Mouse (Mus musculus): ENCODE data around the gene Gm19426. TPM values are rescaled to one million over a fixed set of nuclear protein-coding genes. Genes with fewer than 3 reads are reported as not detected.

Gm19426 gene
- total and polyA plus RNA-seq, 2 experiments from 2014 or later: 2.6 to 3.0 TPM

DNA sequence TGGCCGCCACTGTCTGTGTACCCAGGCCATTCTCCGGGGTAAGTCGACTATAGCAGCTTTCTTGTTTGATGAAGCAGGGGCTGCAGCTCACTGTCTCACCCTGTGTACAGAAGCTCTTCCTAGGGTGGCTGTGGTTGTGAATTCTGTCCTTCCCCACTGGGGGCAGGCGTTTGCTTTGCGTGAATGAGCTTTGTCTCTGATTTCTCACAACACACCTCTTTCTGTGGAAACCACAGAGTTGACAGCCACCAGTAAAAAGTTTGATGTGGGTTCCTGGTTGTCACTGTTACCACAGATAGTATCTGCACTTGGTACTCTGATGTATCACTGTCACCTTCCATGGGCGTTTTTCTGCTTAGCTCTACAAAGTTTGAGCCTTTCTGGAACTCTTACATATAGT, 35.8 kb upstream of the Gm19426 start:
- H3K4me1 ChIP-seq (ENCODE audit: insufficient read depth): peaks cover 5% of the 10 kb centered on the region; the same call in 1 of the 2 replicates
- 69% methylated on average over 6 of the region's 6 CpGs for WGBS
- no peak for ATAC-seq
- no peak overlapping the region for H3K4me2 ChIP-seq (ENCODE audit: low read depth)
- no peak overlapping the region for H3K4me3 ChIP-seq (ENCODE audit: low read depth, low read length)
- no peak overlapping the region for H3K27ac ChIP-seq (ENCODE audit: low read depth, low read length)
- no peaks in the 10 kb centered on the region for H3K27me3 ChIP-seq (ENCODE audit: insufficient read depth, low read length)
- peak; percentile 38 for TF ChIP-seq CTCF (IDR thresholded peaks at IDR 0.05; ENCODE audit: low read depth)
- no peak for DNase-seq
- no peaks in the 10 kb centered on the region for H3K9me3 ChIP-seq (ENCODE audit: low read length)
- no peaks in the 10 kb centered on the region for H3K36me3 ChIP-seq (ENCODE audit: insufficient read depth)
- no peak overlapping the region for H3K9ac ChIP-seq

DNA sequence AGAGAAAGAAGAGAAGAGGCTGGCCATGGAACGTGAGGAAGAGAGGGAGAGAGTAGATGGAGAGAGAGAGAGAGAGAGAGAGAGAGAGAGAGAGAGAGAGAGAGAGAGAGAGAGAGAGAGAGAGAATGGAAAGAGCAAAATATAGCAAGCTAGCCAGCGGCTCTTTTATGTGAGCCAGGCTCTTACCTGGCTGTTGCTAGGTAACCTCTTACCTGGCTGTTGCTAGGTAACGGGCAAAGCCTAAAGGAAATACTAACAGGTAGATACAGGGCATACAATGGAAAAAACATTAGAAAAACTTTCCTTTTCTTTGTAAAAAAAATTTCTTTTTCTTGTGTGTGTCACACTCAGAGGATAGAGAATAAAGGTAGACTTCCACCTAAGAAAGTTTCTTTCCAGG, 34.3 kb upstream of the Gm19426 start:
- Histone ChIP-seq H3K9ac (no peak overlapping the region), H3K4me1 (ENCODE audit: insufficient read depth) (peaks cover 5% of the 10 kb centered on the region; the same call in 1 of the 2 replicates), H3K27ac (ENCODE audit: low read depth, low read length) (peak overlapping the region; percentile 62), H3K27me3 (ENCODE audit: insufficient read depth, low read length) (no peaks in the 10 kb centered on the region), H3K4me2 (ENCODE audit: low read depth) (no peak overlapping the region), H3K9me3 (ENCODE audit: low read length) (no peaks in the 10 kb centered on the region), H3K4me3 (ENCODE audit: low read depth, low read length) (no peak overlapping the region), H3K36me3 (ENCODE audit: insufficient read depth) (no peaks in the 10 kb centered on the region)
- no peak for TF ChIP-seq CTCF (IDR thresholded peaks at IDR 0.05; ENCODE audit: low read depth)
- ATAC-seq: peak; percentile 67; the same call in 1 of the 2 replicates
- peak; percentile 26 for DNase-seq
- 48% methylated on average over 3 of the region's 3 CpGs for WGBS

DNA sequence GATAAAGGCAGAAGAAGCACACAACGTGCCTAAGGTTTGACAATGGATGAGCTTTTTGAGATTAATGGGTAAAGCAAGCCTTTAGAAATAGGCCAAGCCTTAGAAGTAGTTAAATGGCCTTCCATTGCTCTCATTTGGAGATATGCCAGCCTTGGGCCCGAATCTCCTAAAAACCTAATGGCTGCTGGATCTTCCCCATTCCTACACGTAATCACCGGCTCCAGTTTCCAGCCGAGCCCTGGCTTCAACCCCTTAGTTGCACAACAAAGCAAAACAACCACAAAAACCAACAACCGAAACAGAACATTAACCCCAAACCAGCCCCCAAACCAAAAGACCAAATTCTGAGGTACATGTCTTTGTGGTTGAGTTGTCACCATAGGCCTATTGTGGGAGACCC, 32.2 kb upstream of the Gm19426 start:
- WGBS: 61% methylated on average over 6 of the region's 6 CpGs
- TF ChIP-seq CTCF (IDR thresholded peaks at IDR 0.05; ENCODE audit: low read depth): no peak
- Histone ChIP-seq H3K36me3 (ENCODE audit: insufficient read depth) (no peaks in the 10 kb centered on the region), H3K9me3 (ENCODE audit: low read length) (no peaks in the 10 kb centered on the region), H3K9ac (no peak overlapping the region), H3K4me3 (ENCODE audit: low read depth, low read length) (no peak overlapping the region), H3K4me1 (ENCODE audit: insufficient read depth) (peaks cover 5% of the 10 kb centered on the region; the same call in 1 of the 2 replicates), H3K27ac (ENCODE audit: low read depth, low read length) (peak overlapping the region; percentile 35; the same call in 1 of the 2 replicates), H3K27me3 (ENCODE audit: insufficient read depth, low read length) (no peaks in the 10 kb centered on the region), H3K4me2 (ENCODE audit: low read depth) (no peak overlapping the region)
- DNase-seq (peak; percentile 9), ATAC-seq (no peak)

DNA sequence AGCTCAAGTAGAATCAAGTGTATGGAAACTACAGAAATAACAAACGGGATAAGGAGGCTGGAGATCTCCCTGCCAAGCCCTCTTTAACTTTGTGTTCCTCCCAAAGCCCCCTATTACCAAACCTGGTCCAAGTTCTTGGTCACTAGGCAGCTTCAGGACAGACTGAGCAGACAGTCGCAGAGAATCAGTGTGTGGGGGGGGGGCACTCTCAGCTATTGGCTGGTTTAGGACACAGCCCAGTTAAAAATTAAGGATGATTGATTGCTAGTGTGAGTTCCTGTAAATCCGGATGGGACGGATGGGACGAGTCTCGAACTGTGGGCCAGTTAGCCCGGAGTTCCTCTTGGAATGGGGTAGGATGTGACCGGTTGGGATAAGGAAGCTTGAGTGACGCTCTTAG, 31.8 kb upstream of the Gm19426 start, which contains the start of gene Serping1:
Gene Serping1, minus strand, starts transcription at position 204 of the 400 bp plus-strand sequence.
- no peak for TF ChIP-seq CTCF (IDR thresholded peaks at IDR 0.05; ENCODE audit: low read depth)
- ATAC-seq (no peak), DNase-seq (no peak)
- 61% methylated on average over 9 of the region's 9 CpGs for WGBS
- H3K9me3 ChIP-seq (ENCODE audit: low read length): no peaks in the 10 kb centered on the region
- no peaks in the 10 kb centered on the region for H3K36me3 ChIP-seq (ENCODE audit: insufficient read depth)
- peaks cover 5% of the 10 kb centered on the region; the same call in 1 of the 2 replicates for H3K4me1 ChIP-seq (ENCODE audit: insufficient read depth)
- H3K27me3 ChIP-seq (ENCODE audit: insufficient read depth, low read length): no peaks in the 10 kb centered on the region
- 0 out of 2 replicates have a peak within 1 kb of the TSS, but pooled peaks have one; percentile 11 for H3K4me3 ChIP-seq (ENCODE audit: low read depth, low read length)
- H3K4me2 ChIP-seq (ENCODE audit: low read depth): peak within 1 kb of the TSS; percentile 42
- H3K27ac ChIP-seq (ENCODE audit: low read depth, low read length): peak within 1 kb of the TSS; percentile 35; the same call in 1 of the 2 replicates
- peak within 1 kb of the TSS; percentile 37 for H3K9ac ChIP-seq

DNA sequence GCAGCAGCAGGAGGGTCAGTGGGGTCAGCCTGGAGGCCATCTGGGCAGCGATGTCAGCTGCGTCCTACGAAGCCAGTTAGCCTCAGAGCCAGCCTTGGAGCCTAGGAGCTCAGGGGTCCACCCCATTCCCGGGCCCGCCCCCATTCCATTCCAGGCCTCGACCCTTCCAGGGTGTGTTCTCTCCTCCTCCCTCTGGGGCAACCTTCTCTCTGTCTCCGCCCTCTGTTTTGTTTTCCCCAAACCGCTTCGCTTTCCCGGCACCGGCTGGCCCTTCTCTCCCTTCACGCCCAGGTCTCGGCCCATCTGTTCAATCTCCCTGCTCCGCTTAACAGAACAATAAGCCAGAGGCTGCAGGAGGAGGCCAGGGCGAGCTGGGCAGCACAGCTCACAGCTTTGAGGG, 31.3 kb upstream of the Gm19426 start:
- Histone ChIP-seq H3K9me3 (ENCODE audit: low read length) (no peaks in the 10 kb centered on the region), H3K4me3 (ENCODE audit: low read depth, low read length) (0 out of 2 replicates have a peak overlapping the region, but pooled peaks have one; percentile 11), H3K9ac (peak overlapping the region; percentile 37), H3K36me3 (ENCODE audit: insufficient read depth) (no peaks in the 10 kb centered on the region), H3K4me2 (ENCODE audit: low read depth) (peak overlapping the region; percentile 42), H3K27me3 (ENCODE audit: insufficient read depth, low read length) (no peaks in the 10 kb centered on the region), H3K27ac (ENCODE audit: low read depth, low read length) (no peak overlapping the region), H3K4me1 (ENCODE audit: insufficient read depth) (peaks cover 5% of the 10 kb centered on the region; the same call in 1 of the 2 replicates)
- TF ChIP-seq CTCF (IDR thresholded peaks at IDR 0.05; ENCODE audit: low read depth): no peak
- ATAC-seq: peak; percentile 76
- WGBS: 6% methylated on average over 15 of the region's 15 CpGs
- DNase-seq: peak; percentile 28

DNA sequence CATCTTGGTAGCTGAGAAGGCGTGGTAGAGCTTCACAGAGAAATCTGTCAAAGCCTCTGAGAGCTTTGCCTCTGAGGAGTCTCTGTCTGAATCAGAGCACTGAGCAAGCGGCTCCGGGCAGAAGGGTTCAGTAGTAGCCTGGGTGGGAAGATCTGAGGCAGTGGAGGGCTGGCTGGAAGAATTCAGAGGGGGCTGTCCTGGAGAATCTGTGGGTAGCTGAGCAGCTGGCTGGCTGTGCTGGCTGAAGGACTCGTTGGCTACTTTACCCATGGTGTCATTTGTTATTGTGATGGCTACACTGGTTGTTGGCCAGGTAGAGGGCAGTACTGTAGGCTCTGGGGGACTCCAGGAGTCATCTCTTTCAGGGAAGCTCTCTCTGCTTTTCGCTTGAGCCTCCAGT, 29.7 kb upstream of the Gm19426 start:
- H3K9me3 ChIP-seq (ENCODE audit: low read length): no peaks in the 10 kb centered on the region
- no peak overlapping the region for H3K4me2 ChIP-seq (ENCODE audit: low read depth)
- H3K27me3 ChIP-seq (ENCODE audit: insufficient read depth, low read length): no peaks in the 10 kb centered on the region
- no peak overlapping the region for H3K27ac ChIP-seq (ENCODE audit: low read depth, low read length)
- H3K9ac ChIP-seq: no peak overlapping the region
- H3K4me1 ChIP-seq (ENCODE audit: insufficient read depth): peaks cover 5% of the 10 kb centered on the region; the same call in 1 of the 2 replicates
- no peak overlapping the region for H3K4me3 ChIP-seq (ENCODE audit: low read depth, low read length)
- WGBS: 89% methylated on average over 5 of the region's 5 CpGs
- H3K36me3 ChIP-seq (ENCODE audit: insufficient read depth): no peaks in the 10 kb centered on the region
- ATAC-seq (no peak), DNase-seq (no peak)
- no peak for TF ChIP-seq CTCF (IDR thresholded peaks at IDR 0.05; ENCODE audit: low read depth)

DNA sequence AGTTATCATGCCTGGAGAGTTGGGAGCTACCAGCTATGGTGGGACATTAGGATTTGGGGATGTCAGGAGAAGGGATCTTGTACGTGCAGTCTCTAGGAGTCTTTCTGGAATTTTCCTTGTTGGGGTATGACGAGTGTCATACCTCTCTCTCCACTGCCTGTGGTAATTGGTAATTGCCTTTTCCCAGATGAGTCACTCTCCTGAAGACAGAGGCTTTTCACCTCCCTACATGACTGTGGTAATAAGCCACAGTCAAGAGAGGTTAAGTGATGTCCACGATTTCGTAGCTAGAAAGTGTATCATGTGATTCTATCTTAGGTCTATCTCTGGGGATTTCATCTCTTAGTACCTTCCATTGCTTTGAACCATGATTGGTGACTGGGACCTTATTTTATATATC, 29.0 kb upstream of the Gm19426 start:
- Histone ChIP-seq H3K27me3 (ENCODE audit: insufficient read depth, low read length) (no peaks in the 10 kb centered on the region), H3K9ac (no peak overlapping the region), H3K4me2 (ENCODE audit: low read depth) (no peak overlapping the region), H3K36me3 (ENCODE audit: insufficient read depth) (no peaks in the 10 kb centered on the region), H3K27ac (ENCODE audit: low read depth, low read length) (no peak overlapping the region), H3K4me1 (ENCODE audit: insufficient read depth) (peaks cover 5% of the 10 kb centered on the region; the same call in 1 of the 2 replicates), H3K4me3 (ENCODE audit: low read depth, low read length) (no peak overlapping the region), H3K9me3 (ENCODE audit: low read length) (no peaks in the 10 kb centered on the region)
- DNase-seq: no peak
- no peak for ATAC-seq
- no peak for TF ChIP-seq CTCF (IDR thresholded peaks at IDR 0.05; ENCODE audit: low read depth)
- 89% methylated on average over 4 of the region's 4 CpGs for WGBS
